Mouse (Mus musculus): ENCODE data around the gene F5.

F5 gene

GRCm38 (mm10) chr1:164235078-164235477 lies 83.4 kb downstream of the F5 start:
- DNase-seq (ENCODE audit: low spot score): no peak

- DNase-seq (ENCODE audit: low spot score): no peak
Measured at GRCm38 (mm10) chr1:164236078-164236477, 84.4 kb downstream of the F5 start.

GRCm38 (mm10) chr1:164241494-164241893 lies 89.9 kb downstream of the F5 start:
- DNase-seq (ENCODE audit: low spot score): no peak

- no peak for DNase-seq (ENCODE audit: low spot score)
Measured at GRCm38 (mm10) chr1:164242809-164243208, 91.2 kb downstream of the F5 start.

- no peak for DNase-seq (ENCODE audit: low spot score)
Measured at GRCm38 (mm10) chr1:164247442-164247841, 95.8 kb downstream of the F5 start.

- no peak for DNase-seq (ENCODE audit: low spot score)
Measured at GRCm38 (mm10) chr1:164247971-164248370, 96.3 kb downstream of the F5 start.

GRCm38 (mm10) chr1:164248465-164249331 lies 97.1 kb downstream of the F5 start, which contains the start of gene Slc19a2:
Gene Slc19a2 (plus strand): TSS chr1:164249046.
- peak; percentile 93 for DNase-seq (ENCODE audit: low spot score)

- DNase-seq (ENCODE audit: low spot score): no peak
Measured at GRCm38 (mm10) chr1:164249332-164249711, 97.7 kb downstream of the F5 start.

GRCm38 (mm10) chr1:164250391-164251150 lies 98.9 kb downstream of the F5 start:
- no peak for DNase-seq (ENCODE audit: low spot score)

GRCm38 (mm10) chr1:164251438-164251837 lies 99.8 kb downstream of the F5 start:
- no peak for DNase-seq (ENCODE audit: low spot score)

GRCm38 (mm10) chr1:164252551-164252950 lies 100.9 kb downstream of the F5 start:
- DNase-seq (ENCODE audit: low spot score): no peak

GRCm38 (mm10) chr1:164254836-164255235 lies 103.2 kb downstream of the F5 start:
- DNase-seq (ENCODE audit: low spot score): no peak

GRCm38 (mm10) chr1:164260171-164261028 lies 108.8 kb downstream of the F5 start:
- no peak for DNase-seq (ENCODE audit: low spot score)

GRCm38 (mm10) chr1:164261553-164261952 lies 109.9 kb downstream of the F5 start:
- DNase-seq (ENCODE audit: low spot score): no peak

Measured in urinary bladder, postnatal 10 days (tissue).